Mouse (Mus musculus) heart, adult 9 months (tissue): ENCODE results near the gene Pax4.
A peak's percentile ranks its signal among the peaks of the same experiment; 100 is the strongest.

Experiments
- DNase-seq, 2 experiments: peaks; one replicate each; pipeline ENCODE4 v3.0.0; 2022; ENCODE audit warnings: low spot score in 2 of 2

Gene Pax4

DNA sequence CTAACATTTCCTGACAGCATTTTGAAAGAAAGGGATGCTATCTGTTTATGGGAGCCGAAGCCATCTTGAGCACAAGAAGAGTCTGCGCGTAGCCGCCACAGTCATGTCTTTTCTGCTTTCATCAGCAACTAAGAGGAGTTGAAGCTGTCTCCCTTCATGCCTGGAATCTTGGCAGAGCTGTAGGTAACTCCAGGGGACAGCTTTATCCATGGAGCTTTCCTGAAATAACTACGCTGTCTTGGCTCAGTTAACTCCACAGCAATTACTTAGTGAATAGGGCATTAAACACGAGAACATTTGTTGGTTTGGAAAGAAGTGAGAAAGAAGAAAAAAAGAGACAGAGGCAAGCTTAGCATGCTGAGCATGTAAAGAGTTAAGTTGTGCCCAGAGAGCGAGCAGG is 1.2 kb downstream of the Pax4 start:
- no peak for DNase-seq

DNA sequence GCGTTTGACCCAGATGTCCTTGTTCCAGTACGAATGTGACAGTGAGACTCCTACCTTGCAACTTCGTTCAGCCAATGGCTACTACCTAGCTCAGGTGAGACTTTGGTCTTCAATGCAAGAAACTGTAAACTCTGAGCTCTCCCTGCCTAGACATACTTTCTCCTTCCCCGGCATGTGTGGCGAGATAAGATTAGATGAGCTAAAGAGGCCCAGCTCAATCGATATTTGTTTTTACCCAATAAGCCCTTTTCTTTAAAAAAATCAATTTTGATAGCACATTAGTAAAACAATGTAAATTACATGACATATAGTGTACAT is 17.7 kb downstream of the Pax4 start:
- no peak for DNase-seq

DNA sequence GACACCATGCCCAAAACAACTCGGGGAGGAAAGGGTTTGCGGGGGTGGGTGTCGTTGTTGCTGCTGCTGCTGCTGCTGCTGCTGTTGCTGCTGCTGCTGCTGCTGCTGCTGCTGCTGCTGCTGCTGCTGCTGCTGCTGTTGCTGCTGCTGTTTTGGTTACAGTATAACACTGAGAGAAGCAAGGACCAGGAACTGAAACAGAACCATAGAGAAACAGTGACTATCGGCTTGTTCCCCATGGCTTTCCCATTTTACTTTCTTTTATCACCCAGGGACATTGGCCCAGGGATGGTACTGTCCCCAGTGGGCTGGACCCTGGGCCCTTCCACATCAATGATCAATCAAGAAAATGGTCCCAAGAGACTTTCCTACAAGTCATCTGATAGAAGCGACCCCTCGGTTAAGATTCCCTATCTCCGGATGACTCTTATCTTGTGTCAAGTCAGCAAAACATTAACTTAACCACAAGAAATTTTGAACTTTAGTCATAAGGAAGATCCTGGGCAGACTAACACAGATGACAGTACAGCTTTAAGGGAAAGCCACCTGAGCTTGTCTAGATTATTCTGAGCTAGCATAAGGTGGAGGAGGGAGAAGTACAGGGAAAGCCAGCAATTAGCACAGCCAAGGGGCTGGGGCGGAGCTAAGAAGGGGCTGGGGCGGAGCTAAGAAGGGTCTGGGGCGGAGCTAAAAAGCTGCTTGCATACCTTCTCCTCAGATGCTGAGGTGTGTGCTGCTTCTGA is 18.2 kb downstream of the Pax4 start:
- no peak for DNase-seq

DNA sequence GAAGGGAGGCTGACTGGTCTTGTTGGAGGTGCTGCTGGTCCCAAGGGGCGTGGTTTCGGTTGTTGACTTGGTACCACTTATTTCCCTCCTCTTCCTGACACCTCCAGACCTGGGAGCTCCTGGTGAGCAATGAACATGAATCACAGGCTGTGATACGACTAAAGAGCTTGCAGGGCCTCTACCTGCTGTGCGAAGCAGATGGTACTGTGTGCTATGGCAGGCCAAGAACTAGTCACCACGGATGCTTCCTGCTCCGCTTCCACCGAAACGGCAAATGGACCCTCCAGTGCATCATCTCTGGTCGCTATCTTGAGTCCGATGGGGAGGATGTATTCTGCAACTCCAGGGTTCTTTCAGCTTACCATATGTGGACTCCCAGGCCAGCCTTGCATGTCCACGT is 19.3 kb downstream of the Pax4 start:
- no peak for DNase-seq

DNA sequence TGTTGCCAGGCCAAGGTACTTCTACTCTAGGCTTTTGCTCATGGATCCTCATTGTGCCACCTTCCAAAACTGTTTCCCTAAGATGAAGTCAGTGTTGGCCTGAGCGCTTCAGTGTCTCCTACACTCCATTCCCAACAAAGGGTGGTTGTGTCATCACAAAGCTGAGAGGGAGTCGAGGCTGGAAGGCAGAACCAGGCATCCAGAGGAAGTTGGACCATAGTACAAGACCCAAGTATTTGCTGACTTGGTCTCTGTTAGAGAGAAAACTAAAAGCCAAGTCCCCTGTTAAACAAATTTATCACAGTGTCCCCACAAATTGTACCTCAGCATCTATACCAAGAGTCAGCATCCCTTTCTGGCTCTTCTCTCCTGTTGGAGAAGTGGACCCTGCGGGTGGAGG is 20.9 kb downstream of the Pax4 start, which contains the start of gene Gcc1:
Gcc1 (minus strand) TSS at position 101 of the 400 bp plus-strand sequence.
- DNase-seq, result no peak

DNA sequence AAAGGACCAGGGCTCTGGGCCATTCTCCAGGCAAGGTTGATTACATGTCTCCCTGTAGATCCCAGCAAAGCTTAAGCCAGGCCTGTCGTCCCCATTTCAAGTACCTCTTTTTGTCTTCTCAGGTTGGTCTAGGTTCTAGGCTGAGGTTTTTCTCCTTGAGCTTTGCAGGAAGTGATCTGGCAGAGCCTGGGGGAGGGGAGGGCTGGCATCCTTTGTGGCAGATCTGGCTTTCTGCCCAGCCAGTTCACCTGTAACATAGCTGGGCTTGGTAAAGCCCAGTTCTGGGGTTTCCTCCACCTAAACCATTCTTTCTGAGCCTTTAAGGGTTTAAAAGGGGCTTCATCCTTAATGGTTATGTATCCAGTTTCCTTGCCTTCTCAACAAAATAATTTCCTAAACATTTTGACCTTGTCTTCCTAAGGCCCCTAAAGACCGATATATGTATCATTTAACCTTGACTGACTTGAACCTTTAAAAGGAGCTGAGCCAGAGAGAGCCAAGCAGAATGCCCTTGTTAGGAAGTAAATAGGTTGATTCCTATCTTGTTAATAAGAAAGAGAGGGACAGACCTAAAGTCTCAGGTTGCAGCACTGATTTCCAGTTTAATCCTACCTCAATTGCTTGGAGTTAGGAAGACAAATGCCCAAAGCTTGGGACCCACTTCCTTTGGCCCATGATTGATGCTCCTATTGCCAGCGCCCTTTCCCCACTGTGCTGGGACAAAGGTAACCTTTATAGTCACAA is 21.9 kb downstream of the Pax4 start, which contains the start of gene Fscn3:
Fscn3 (plus strand) TSS at position 694 of the 744 bp plus-strand sequence.
- DNase-seq, result no peak

DNA sequence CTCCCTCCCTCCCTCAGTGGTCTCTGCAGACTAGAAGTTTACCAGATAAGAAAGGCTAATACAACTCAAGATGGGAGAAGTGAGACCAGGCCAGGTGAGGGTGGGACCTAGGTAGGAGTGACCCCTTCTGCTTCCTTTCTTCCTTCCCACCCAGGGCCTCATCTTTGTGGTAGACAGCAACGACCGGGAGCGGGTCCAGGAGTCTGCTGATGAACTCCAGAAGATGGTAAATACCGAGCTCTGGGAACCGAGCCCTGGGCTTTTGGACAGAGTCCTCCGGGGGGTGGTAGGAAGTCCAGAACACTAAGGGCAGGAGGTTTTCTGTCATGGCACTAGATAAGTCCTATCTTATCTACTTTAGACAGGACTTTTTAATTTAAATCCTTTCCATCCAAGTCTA is 24.1 kb downstream of the Pax4 start:
- DNase-seq, result no peak

DNA sequence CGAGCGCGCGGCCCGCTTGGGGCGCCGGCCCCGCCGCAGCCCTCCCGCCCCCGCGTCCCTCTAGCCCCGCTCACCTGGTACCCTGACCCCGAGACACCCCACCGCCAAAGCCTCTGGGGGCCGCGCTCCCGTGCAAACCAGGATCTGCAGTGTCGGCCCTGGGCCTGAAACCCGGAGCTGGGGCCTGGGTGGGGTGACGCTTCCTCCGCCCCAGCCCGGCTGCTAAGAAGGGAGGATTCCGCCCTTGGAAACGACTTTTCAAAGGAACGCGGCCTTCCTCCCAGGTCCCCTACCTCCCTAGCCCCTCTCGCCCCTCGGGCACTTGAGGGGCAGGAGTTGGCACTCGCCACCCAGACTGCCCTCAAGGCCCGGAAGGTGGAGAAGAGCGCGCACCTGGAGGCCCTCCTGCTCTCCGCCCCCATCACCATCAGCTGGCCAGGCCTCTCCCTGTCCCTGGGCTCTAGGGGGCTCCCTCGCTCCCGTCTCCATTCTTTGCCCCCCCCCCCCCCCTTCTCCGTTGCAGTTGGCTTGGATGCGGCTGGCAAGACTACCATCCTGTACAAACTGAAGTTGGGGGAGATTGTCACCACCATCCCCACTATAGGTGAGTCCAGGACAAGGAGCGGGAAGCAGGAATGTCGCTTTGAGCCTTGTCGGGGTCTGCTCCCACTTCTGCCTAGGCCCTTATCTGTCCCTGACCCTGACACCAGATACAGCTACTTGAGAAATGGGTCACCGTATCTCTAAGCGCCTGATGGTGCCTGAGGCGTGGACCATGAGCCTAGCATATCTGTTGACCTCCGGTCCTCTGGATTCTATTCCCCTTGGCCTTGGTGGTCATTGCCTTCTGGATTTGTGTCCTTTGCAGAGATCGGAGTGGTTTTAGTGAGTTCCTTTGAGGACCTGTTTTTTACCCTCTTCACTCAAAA is 25.1 kb downstream of the Pax4 start:
- peak; percentile 57 for DNase-seq

DNA sequence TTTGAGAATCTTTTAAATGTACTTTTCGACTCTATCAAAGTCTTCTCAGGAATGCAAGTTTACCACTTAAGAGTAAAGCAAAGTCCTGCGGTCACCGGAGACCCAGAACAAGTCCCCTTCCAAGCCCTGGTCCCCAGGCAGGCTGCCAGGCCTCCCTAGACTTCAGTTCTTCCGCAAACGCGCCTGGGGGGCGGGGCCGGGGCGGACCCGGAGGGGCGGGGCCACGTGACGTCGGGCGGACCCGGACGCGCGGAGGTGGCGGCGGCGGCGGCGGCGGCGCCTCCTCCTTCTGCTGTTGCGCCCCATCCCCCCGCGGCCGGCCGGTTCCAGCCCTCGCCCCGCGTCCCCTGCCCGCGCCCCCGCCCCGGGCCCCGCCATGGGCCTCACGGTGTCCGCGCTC is 25.8 kb downstream of the Pax4 start, which contains the start of gene Arf5:
Arf5 (plus strand) TSS at position 248 of the 400 bp plus-strand sequence.
- peak; percentile 93 to 94 for DNase-seq

DNA sequence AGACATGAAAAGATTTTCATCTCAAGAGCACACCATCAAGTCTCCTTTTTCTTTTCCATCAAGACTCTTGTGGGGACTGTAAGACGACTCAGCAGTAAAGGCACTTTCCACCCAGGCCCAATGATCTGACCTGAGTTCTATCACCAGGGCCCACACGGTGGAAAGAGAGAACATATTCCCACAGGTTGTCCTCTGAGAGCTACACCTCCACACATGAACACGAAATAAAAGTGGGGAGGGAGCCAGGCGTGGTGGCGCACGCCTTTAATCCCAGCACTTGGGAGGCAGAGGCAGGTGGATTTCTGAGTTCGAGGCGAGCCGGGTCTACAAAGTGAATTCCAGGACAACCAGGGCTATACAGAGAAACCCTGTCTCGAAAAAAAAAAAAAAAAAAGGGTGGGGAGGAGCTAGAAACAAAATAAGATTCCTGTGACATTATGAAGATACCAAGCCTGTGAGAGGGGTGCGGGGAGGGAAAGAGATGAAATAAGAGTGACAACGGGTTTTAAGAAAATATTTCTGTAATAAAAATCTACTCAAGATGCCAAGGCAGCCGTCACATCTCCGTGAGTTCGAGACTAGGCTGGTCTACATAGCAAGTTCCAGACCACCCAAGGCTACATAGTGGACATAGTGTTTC is 26.4 kb downstream of the Pax4 start:
- DNase-seq, result no peak

DNA sequence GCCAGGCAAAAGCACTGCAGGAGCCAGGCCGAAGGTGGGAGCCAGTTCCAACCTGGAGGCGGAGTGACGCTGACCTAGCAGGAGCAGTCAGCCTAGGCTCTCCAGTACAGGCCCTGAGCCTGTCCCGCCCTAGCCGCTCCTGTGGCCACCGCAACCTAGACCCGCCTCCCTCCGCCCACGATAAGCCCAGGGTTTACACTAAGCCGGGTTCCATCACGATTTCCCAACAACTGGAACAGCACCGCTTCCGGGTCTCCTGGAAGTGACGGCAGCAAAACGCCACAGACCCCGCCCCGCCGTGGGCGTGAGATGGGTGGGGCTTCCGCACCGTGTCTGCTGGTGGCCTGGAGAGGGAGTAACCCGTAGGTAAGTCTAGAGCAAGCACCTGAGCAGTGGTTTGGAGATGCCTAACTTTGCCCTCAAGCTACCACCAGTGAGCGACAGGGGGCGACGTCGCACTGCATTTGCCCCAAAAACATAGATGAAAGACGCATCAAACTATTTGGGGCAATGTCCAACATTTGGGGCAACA is 27.6 kb downstream of the Pax4 start:
- peak; percentile 92 to 96 for DNase-seq

DNA sequence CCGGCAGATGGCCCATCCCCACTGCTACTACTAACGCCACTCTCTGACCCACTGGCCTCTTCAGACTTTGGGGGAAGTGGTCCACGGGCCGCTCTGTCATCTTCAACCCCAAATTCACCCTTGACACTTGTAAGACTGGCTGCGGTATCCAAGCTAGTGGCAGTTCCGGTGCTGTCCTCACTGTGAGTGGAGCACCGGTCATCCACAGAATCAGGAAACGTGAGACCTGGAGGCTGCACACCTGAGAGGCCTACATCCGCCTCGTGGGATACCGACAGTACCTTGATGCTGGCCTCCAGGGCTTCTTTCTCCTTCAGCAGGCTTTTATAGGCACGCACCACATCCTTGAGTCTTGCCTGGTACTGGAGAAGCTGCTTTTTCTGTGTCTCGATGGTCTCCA is 28.3 kb downstream of the Pax4 start:
- DNase-seq, result no peak

DNA sequence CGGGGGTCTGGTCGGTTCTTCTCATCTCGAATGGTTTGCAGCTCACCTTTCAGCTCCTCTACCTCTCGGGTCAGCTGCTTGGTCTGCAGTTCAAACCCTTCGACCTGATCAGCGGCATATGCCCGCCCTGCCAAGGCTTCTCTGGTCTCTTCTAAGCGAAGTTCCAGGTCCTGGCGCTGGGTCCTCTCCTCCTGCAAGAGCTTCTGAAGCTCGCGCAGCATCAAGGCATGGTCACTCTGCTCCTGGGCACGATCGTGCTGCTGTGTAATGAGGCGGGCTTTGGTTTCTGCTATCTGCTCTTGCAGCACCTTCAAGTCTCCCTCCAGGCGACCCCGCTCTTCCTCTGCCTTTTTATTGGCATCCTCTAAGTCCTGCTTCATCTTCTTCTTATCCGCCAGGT is 28.8 kb downstream of the Pax4 start:
- DNase-seq, result no peak

DNA sequence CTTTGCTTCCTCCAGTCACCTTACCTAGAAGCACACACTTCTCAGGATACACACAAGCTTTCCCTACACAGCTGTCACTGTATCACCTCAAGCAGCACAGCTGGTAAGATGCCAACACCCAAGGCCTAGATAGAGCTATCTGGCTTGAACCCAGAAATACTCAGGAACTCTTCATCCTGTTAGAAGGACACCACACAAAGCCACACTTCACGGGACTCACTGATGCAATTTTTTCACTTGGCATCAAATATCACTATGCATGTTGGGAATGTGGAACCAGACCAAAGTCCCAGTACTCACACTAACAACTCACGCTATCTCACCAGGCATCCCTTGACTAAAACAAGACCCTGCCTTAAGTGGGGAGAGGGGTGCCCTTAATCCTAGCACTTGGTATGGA is 29.5 kb downstream of the Pax4 start:
- DNase-seq, result no peak

DNA sequence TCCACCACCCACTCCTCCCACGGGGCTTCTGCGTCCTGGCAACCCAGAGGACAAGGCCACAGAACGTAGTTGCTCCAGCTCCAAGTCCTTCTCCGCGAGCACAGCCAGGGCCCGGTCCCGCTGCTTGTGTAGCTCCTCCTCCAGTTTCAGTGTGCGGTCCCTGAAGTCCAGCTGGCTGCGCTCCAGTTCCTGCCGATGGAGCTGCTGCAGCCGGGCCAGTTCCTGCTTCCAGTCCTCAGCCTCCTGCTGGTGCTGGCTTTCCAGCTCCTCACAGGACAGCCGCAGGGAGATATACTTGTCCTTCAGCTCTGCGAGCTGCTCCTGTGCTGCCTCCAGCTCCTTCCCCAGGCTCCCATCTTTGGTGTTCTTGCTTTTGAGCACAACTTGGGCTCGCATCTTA is 30.7 kb downstream of the Pax4 start:
- peak; percentile 92 for DNase-seq

DNA sequence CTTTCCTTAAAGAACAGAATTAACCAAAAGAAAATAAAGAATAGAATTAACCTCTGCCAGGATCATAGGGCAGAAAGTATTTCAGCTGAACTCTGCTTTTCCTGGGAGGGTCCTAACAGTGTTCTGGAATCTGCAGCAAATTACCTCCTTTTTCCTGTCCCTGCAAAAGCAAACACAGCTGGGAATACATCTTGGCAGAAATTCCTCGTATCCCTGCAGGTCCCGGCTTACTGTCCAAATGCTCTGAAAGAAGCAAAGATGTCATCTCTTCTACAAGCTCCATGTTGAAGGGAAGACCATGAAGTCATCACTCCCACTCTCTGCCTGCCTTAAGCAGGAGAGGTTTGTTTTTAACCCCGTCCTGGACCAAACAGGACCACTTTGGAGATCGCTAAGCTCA is 32.2 kb downstream of the Pax4 start:
- DNase-seq, result peak; percentile 43 to 71

DNA sequence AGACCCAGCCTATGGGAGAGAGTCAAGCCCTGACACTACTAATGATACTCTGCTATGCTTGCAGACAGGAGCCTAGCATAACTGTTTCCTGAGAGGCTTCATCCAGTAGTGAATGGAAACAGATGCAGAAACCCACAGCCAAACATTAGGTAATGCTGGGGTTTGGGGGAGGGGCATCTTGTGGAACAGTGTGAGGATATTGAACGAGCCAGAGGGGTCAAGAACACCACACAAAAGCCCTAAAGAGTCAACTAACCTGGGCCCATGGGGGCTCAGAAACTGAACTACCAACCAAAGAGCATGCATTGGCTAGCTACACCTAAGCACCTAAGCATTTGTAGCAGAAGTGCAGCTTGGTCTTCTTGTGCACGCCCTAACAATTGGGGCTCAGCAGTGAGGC is 37.9 kb downstream of the Pax4 start:
- no peak for DNase-seq

DNA sequence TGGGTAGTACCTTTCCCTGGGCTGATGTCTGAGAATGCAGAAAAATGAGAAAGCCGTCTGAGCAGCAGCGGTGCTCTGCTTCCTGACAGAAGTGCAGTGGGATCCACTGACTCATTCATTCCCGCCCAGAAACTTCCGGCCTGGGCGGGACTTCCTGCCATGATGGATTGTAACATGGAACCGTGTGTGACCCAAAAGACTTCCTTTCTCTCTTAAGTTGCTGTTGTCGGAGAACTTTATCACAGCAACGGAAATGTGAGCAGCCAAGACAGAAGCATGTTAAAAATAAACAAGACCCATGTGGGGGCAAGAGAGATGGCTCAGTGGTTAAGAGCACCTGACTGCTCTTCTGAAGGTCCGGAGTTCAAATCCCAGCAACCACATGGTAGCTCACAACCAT is 39.1 kb downstream of the Pax4 start:
- peak; percentile 53 to 66 for DNase-seq

DNA sequence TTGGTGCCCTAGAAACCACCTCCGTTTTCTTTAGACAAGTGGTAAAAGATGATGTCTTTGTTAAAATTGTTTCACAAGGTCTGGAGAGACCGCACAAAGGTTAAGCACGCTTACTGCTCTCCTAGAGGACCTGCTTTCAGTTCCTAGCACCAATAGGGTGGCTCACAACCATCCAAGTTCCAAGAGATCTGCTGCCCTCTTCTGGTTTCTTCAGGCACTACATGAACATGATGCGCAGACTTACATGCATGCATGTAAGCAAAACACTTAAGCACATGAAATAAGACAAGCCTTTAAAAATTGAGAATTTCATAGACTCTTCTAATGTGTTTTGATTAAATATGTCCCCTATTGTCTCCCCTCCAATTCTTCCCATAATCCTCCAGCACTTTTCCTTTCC is 49.4 kb downstream of the Pax4 start:
- no peak for DNase-seq

DNA sequence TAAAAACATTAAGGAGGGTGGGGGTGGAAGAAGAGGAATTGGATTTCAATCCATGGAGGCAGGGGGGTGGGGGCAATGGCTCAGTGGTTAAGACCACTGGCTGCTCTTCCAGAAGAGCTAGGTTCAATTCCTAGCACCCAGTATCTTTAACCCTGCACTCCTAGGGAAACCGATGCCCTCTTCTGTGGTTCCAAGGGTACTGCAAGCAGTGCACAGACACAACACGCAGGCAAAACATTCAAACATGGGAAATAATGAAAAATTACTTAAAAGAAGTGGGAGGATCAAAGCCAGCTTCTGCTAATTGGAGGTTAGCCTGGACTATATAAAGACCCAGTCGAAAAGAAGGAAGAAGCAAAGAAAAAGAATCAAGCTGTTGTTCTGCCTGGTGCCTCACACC is 50.4 kb downstream of the Pax4 start:
- DNase-seq, result no peak

DNA sequence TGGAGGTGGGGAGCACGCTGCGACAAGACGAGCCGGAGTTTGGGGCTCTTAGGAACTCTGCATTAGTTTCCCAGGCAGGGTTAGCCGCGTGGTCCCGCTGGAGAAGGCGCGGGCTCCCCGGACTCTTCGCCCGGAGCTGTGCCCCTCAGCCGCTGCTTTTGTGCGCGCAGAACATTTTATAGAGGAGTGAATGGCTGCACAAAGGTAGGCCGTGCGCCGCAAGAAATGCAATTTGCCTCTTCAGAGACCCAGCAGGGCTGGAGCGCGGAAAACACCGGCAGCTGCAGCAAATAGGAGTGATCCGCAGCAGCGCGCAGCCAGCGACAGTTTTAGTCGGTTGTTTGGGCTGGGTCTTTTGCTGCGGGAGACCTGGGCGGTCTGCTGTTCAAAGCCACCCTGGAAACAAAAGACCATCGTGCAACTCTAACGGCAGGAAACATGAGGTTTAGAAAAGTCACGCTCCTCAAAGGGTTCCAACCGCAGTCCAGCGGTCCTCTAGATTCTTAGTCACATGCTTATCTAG is 51.4 kb downstream of the Pax4 start, which contains the start of gene Zfp800:
Zfp800 (minus strand) TSS at position 325 of the 523 bp plus-strand sequence.
- no peak for DNase-seq
